Mouse (Mus musculus) forebrain, postnatal 0 days (tissue): Measurements from ENCODE around the gene Idnk. TPM values are rescaled to one million over a fixed set of nuclear protein-coding genes. Genes with fewer than 3 reads are reported as not detected.

ENCODE experiments used
- ATAC-seq: fragments of 200-750 bp; cut with Nextera tagmentation; 2 replicates; pipeline ENCODE4 v1.8.0; 2017; ENCODE audit warnings: mild to moderate bottlenecking, moderate library complexity
- DNase-seq: peaks from one replicate; pipeline ENCODE4 v3.0.0-alpha.2; 2015
- H3K27ac ChIP-seq: fragments of 300-500 bp; sonication (generic); 2 replicates; pipeline ENCODE4 v1.5.1; 2014; ENCODE audit warnings: low read depth, mild to moderate bottlenecking, antibody characterized with exemption, low read length, moderate library complexity, mixed read lengths
- H3K27me3 ChIP-seq: fragments of 300-500 bp; sonication (generic); 2 replicates; pipeline ENCODE4 v1.6.1; 2014; ENCODE audit warnings: mild to moderate bottlenecking, low read length, mixed read lengths; ENCODE audit not compliant: insufficient read depth
- H3K36me3 ChIP-seq: fragments of 300-500 bp; sonication (generic); 2 replicates; pipeline ENCODE4 v1.6.1; 2014; ENCODE audit warnings: mild to moderate bottlenecking, moderate library complexity; ENCODE audit not compliant: insufficient read depth
- H3K4me1 ChIP-seq: fragments of 300-500 bp; sonication (generic); 2 replicates; pipeline ENCODE4 v1.6.1; 2014; ENCODE audit warnings: antibody characterized with exemption; ENCODE audit not compliant: insufficient read depth
- H3K4me2 ChIP-seq: fragments of 300-500 bp; sonication (generic); 2 replicates; pipeline ENCODE4 v1.6.1; 2014; ENCODE audit warnings: low read depth, mild to moderate bottlenecking, moderate library complexity
- H3K4me3 ChIP-seq: fragments of 300-500 bp; sonication (generic); 2 replicates; pipeline ENCODE4 v1.5.1; 2014; ENCODE audit warnings: low read depth, low read length, mixed read lengths
- H3K9ac ChIP-seq: fragments of 300-500 bp; sonication (generic); 2 replicates; pipeline ENCODE4 v1.6.1; 2014; ENCODE audit warnings: mild to moderate bottlenecking
- H3K9me3 ChIP-seq: fragments of 300-500 bp; sonication (generic); 2 replicates; pipeline ENCODE4 v1.6.1; 2016; ENCODE audit warnings: low read length
- CTCF ChIP-seq: sonication (generic); IDR thresholded peaks from 2 replicates; pipeline ENCODE4 v1.5.1; 2016; ENCODE audit warnings: antibody characterized with exemption, control low read depth, low read depth
- WGBS: fragments of 180-500 bp; shearing (Covaris S2); extraction: QIAGEN DNeasy Blood & Tissue Kit; methylation state at CpG from one replicate; pipeline ENCODE4 v1.1.7; 2014; 5-methylcytosine and 5-hydroxymethylcytosine counted together
- polyA plus RNA-seq: library from polyadenylated mRNA; unstranded; fragments of >200 nt; fragmentation: Nextera tagmentation; extraction: Ambion mirVana; gene quantifications from 2 replicates; pipeline ENCODE4 v1.2.1, GENCODE M21; 2015
- total RNA-seq: library from RNA; depleted of rRNA; stranded (reverse); fragments of >200 nt; gene quantifications from 2 replicates; pipeline ENCODE4 v1.2.3, GENCODE M21; 2014

Idnk gene
- total and polyA plus RNA-seq, 2 experiments from 2014 or later, result 20.0 to 46.9 TPM

- DNase-seq (no peak), ATAC-seq (no peak)
- no peak for TF ChIP-seq CTCF
- Histone ChIP-seq H3K4me2 (no peak overlapping the region), H3K27ac (no peak overlapping the region), H3K36me3 (no peaks in the 10 kb centered on the region), H3K9ac (no peak overlapping the region), H3K4me3 (no peak overlapping the region), H3K4me1 (no peaks in the 10 kb centered on the region), H3K27me3 (no peaks in the 10 kb centered on the region), H3K9me3 (no peaks in the 10 kb centered on the region)
- WGBS, result 89% methylated on average over 1 of the region's 1 CpGs
Observed at GRCm38 (mm10) chr13:58147760-58148159, 9.7 kb upstream of the Idnk start.

- Histone ChIP-seq H3K9ac (0 out of 2 replicates have a peak overlapping the region, but pooled peaks have one; percentile 14), H3K27me3 (no peaks in the 10 kb centered on the region), H3K36me3 (no peaks in the 10 kb centered on the region), H3K4me1 (no peaks in the 10 kb centered on the region), H3K27ac (no peak overlapping the region), H3K4me2 (peak overlapping the region; percentile 60), H3K4me3 (peak overlapping the region; percentile 29), H3K9me3 (no peaks in the 10 kb centered on the region)
- ATAC-seq (peak; percentile 94), DNase-seq (peak; percentile 87)
- no peak for TF ChIP-seq CTCF
- WGBS, result under 1% methylated on average over 17 of the region's 17 CpGs
Observed at GRCm38 (mm10) chr13:58148256-58148831, 9.1 kb upstream of the Idnk start.

- no peaks in the 10 kb centered on the region for H3K9me3 ChIP-seq
- H3K27me3 ChIP-seq, result no peaks in the 10 kb centered on the region
- no peaks in the 10 kb centered on the region for H3K4me1 ChIP-seq
- ATAC-seq (peak; percentile 76), DNase-seq (peak; percentile 54)
- H3K4me3 ChIP-seq, result peak overlapping the region; percentile 29; the same call in 1 of the 2 replicates
- WGBS, result 40% methylated on average over 5 of the region's 5 CpGs
- peak overlapping the region; percentile 60 for H3K4me2 ChIP-seq
- H3K27ac ChIP-seq, result no peak overlapping the region
- H3K9ac ChIP-seq, result no peak overlapping the region
- H3K36me3 ChIP-seq, result no peaks in the 10 kb centered on the region
- peak; percentile 64 for TF ChIP-seq CTCF
Observed at GRCm38 (mm10) chr13:58149033-58149558, 8.4 kb upstream of the Idnk start.

GRCm38 (mm10) chr13:58149629-58150028 lies 7.8 kb upstream of the Idnk start:
- no peak overlapping the region for H3K27ac ChIP-seq
- H3K36me3 ChIP-seq, result no peaks in the 10 kb centered on the region
- H3K4me3 ChIP-seq, result no peak overlapping the region
- no peaks in the 10 kb centered on the region for H3K9me3 ChIP-seq
- DNase-seq (no peak), ATAC-seq (no peak)
- 84% methylated on average over 3 of the region's 3 CpGs for WGBS
- H3K4me2 ChIP-seq, result no peak overlapping the region
- no peak overlapping the region for H3K9ac ChIP-seq
- no peaks in the 10 kb centered on the region for H3K27me3 ChIP-seq
- no peak for TF ChIP-seq CTCF
- no peaks in the 10 kb centered on the region for H3K4me1 ChIP-seq

GRCm38 (mm10) chr13:58150442-58150841 lies 7.0 kb upstream of the Idnk start:
- Histone ChIP-seq H3K4me1 (no peaks in the 10 kb centered on the region), H3K9ac (no peak overlapping the region), H3K4me3 (no peak overlapping the region), H3K4me2 (no peak overlapping the region), H3K27me3 (no peaks in the 10 kb centered on the region), H3K9me3 (no peaks in the 10 kb centered on the region), H3K27ac (no peak overlapping the region), H3K36me3 (no peaks in the 10 kb centered on the region)
- WGBS, result 82% methylated on average over 11 of the region's 11 CpGs
- DNase-seq (no peak), ATAC-seq (no peak)
- TF ChIP-seq CTCF, result no peak

GRCm38 (mm10) chr13:58156031-58156430 lies 1.4 kb upstream of the Idnk start:
- Histone ChIP-seq H3K4me3 (no peak overlapping the region), H3K36me3 (peaks cover 10% of the 10 kb centered on the region; the same call in 1 of the 2 replicates), H3K27me3 (no peaks in the 10 kb centered on the region), H3K4me1 (0 out of 2 replicates have a peak, but pooled peaks cover 5% of the 10 kb centered on the region), H3K9ac (no peak overlapping the region), H3K9me3 (no peaks in the 10 kb centered on the region), H3K27ac (no peak overlapping the region), H3K4me2 (no peak overlapping the region)
- ATAC-seq (no peak), DNase-seq (no peak)
- TF ChIP-seq CTCF, result peak; percentile 14; the same call in 1 of the 2 replicates
- WGBS, result 94% methylated on average over 2 of the region's 2 CpGs

GRCm38 (mm10) chr13:58157036-58157435 lies 413 bp upstream of the Idnk start:
- H3K4me3 ChIP-seq, result peak overlapping the region; percentile 73
- no peaks in the 10 kb centered on the region for H3K9me3 ChIP-seq
- ATAC-seq (0 out of 2 replicates have a peak, but pooled peaks have one; percentile 6), DNase-seq (no peak)
- H3K4me1 ChIP-seq, result 0 out of 2 replicates have a peak, but pooled peaks cover 5% of the 10 kb centered on the region
- peaks cover 13% of the 10 kb centered on the region; the same call in 1 of the 2 replicates for H3K36me3 ChIP-seq
- no peaks in the 10 kb centered on the region for H3K27me3 ChIP-seq
- H3K9ac ChIP-seq, result peak overlapping the region; percentile 83
- 17% methylated on average over 8 of the region's 8 CpGs for WGBS
- TF ChIP-seq CTCF, result no peak
- peak overlapping the region; percentile 54; the same call in 1 of the 2 replicates for H3K27ac ChIP-seq
- peak overlapping the region; percentile 97 for H3K4me2 ChIP-seq
